Mouse (Mus musculus) MEL (cell line): ENCODE measurements around the gene Prdm1.

ENCODE experiments used
- MAX ChIP-seq: IDR thresholded peaks from 2 replicates; pipeline ENCODE4 v1.6.1; 2011; ENCODE audit warnings: low read length, improper control_type of control experiment
- ZNF384 ChIP-seq: IDR thresholded peaks from 2 replicates; pipeline ENCODE4 v1.6.1; 2012; ENCODE audit warnings: low read depth, mild to moderate bottlenecking, inconsistent platforms, low read length, improper control_type of control experiment

DNA sequence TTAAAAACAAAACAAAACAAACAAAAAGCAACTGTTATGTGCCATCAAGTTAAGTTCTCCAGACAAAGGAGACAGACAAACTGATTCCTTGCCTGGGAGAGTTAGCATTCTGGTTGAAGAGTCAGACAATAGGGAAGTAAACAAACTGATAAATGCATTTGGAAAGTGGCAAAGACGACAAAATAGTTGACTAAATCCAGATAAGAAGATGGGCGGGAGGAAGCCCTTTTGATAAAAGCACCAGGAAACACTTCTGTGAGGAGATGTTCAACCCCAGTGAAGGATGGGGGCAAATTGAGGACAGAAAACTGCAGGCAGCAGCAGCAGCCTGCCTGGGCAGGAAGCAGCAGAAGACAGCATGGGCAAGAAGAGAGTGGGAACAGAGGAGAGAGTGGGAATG, 20.3 kb downstream of the Prdm1 start:
- TF ChIP-seq MAX, result no peak
- no peak for TF ChIP-seq ZNF384
